Mouse (Mus musculus): ENCODE measurements around the gene Zfp605. TPM values are rescaled to one million over a fixed set of nuclear protein-coding genes. Genes with fewer than 3 reads are reported as not detected.
"Not testable (repeated sequence)": the region's sequence is repeated elsewhere in the genome, so short reads cannot be mapped to it uniquely, and the experiment has no call there.

Gene Zfp605
- polyA plus RNA-seq, 1 experiment from 2014 or later = 3.5 TPM

- H3K9ac ChIP-seq (ENCODE audit: low read length) = peak overlapping the region; percentile 84
- ATAC-seq (replicated peaks; ENCODE audit: low FRiP score, low TSS enrichment, low read depth) (no peak), DNase-seq (ENCODE audit: low spot score) (no peak)
- no peak overlapping the region for H3K27ac ChIP-seq (ENCODE audit: low read depth)
- H3K36me3 ChIP-seq (ENCODE audit: control insufficient read depth, insufficient read depth, low read length) = peaks cover 37% of the 10 kb centered on the region
- H3K27me3 ChIP-seq (replicated peaks; ENCODE audit: control insufficient read depth, insufficient read depth, low read length) = no peaks in the 10 kb centered on the region; the same call in 1 of the 2 replicates
- H3K9me3 ChIP-seq (ENCODE audit: control insufficient read depth, low read length) = no peaks in the 10 kb centered on the region
- peak overlapping the region; percentile 79 for H3K4me3 ChIP-seq (ENCODE audit: low read depth, low read length)
- peak overlapping the region; percentile 57 for H3K4me2 ChIP-seq (ENCODE audit: low read length)
- H3K4me1 ChIP-seq (replicated peaks; ENCODE audit: control insufficient read depth, insufficient read depth, low read length) = peaks cover 16% of the 10 kb centered on the region
- WGBS = 95% methylated on average over 26 of the region's 26 CpGs
Observed at GRCm38 (mm10) chr5:110106140-110106871, 3.6 kb upstream of the Zfp605 start.

DNA sequence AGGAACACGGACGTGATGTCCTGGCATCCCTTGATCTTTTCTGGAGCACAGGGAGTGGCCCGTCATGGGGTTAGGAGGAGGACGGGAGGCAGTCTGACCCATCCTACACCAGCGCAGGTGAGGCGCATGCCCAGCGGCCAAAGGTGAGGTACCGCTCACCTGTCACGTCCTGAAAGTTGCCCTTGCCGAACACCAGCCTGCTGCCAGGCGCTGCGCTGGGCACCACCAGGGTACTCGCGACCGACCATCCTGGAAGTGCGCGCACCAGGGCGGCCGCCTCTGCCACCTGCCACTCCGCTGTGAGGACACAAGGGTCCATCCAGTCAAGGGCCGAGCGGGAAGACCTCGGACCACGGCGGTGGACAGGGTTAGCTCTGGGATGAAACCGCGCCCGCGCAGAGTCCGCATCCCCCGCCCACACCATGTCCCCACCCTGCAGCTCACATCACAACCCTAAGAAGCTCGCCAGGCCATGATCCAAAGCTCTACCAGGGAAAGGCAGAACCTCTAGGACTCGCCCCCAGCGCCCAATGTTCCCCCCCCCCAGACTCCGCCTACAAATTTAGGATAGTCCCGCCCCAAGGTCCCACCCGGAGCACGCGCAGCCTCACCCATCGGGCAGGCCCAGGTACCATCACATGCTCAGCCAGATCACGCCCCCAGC lies 2.9 kb upstream of the Zfp605 start:
- Histone ChIP-seq H3K4me3 (ENCODE audit: low read depth, low read length) (peak overlapping the region; percentile 79), H3K9me3 (ENCODE audit: control insufficient read depth, low read length) (no peaks in the 10 kb centered on the region), H3K27me3 (replicated peaks; ENCODE audit: control insufficient read depth, insufficient read depth, low read length) (no peaks in the 10 kb centered on the region), H3K36me3 (ENCODE audit: control insufficient read depth, insufficient read depth, low read length) (peaks cover 37% of the 10 kb centered on the region), H3K9ac (ENCODE audit: low read length) (peak overlapping the region; percentile 84), H3K27ac (ENCODE audit: low read depth) (peak overlapping the region; percentile 98), H3K4me2 (ENCODE audit: low read length) (peak overlapping the region; percentile 57), H3K4me1 (replicated peaks; ENCODE audit: control insufficient read depth, insufficient read depth, low read length) (peaks cover 11% of the 10 kb centered on the region)
- 13% methylated on average over 41 of the region's 41 CpGs for WGBS
- ATAC-seq (replicated peaks; ENCODE audit: low FRiP score, low TSS enrichment, low read depth) (no peak; the same call in 1 of the 2 replicates), DNase-seq (ENCODE audit: low spot score) (peak; percentile 74)

GRCm38 (mm10) chr5:110107581-110108304 lies 2.1 kb upstream of the Zfp605 start, which contains the start of gene Gtpbp6:
Gtpbp6 (minus strand) TSS chr5:110108197.
- under 1% methylated on average over 69 of the region's 71 CpGs for WGBS
- Histone ChIP-seq H3K36me3 (ENCODE audit: control insufficient read depth, insufficient read depth, low read length) (peaks cover 41% of the 10 kb centered on the region), H3K9ac (ENCODE audit: low read length) (peak within 1 kb of the TSS; percentile 84), H3K27ac (ENCODE audit: low read depth) (peak within 1 kb of the TSS; percentile 98), H3K9me3 (ENCODE audit: control insufficient read depth, low read length) (no peaks in the 10 kb centered on the region), H3K4me3 (ENCODE audit: low read depth, low read length) (peak within 1 kb of the TSS; percentile 79), H3K4me2 (ENCODE audit: low read length) (peak within 1 kb of the TSS; percentile 57), H3K4me1 (replicated peaks; ENCODE audit: control insufficient read depth, insufficient read depth, low read length) (peaks cover 11% of the 10 kb centered on the region), H3K27me3 (replicated peaks; ENCODE audit: control insufficient read depth, insufficient read depth, low read length) (no peaks in the 10 kb centered on the region)
- DNase-seq (ENCODE audit: low spot score) (peak; percentile 96), ATAC-seq (replicated peaks; ENCODE audit: low FRiP score, low TSS enrichment, low read depth) (peak; percentile 92)

- H3K9me3 ChIP-seq (ENCODE audit: control insufficient read depth, low read length) = no peaks in the 10 kb centered on the region
- no peak overlapping the region for H3K9ac ChIP-seq (ENCODE audit: low read length)
- DNase-seq (ENCODE audit: low spot score) = no peak
- H3K4me1 ChIP-seq (replicated peaks; ENCODE audit: control insufficient read depth, insufficient read depth, low read length) = peaks cover 11% of the 10 kb centered on the region
- ATAC-seq (replicated peaks; ENCODE audit: low FRiP score, low TSS enrichment, low read depth) = no peak
- peaks cover 41% of the 10 kb centered on the region for H3K36me3 ChIP-seq (ENCODE audit: control insufficient read depth, insufficient read depth, low read length)
- peak overlapping the region; percentile 98; the same call in 1 of the 2 replicates for H3K27ac ChIP-seq (ENCODE audit: low read depth)
- no peaks in the 10 kb centered on the region for H3K27me3 ChIP-seq (replicated peaks; ENCODE audit: control insufficient read depth, insufficient read depth, low read length)
- H3K4me3 ChIP-seq (ENCODE audit: low read depth, low read length) = peak overlapping the region; percentile 79
- H3K4me2 ChIP-seq (ENCODE audit: low read length) = peak overlapping the region; percentile 57
- under 1% methylated on average over 7 of the region's 7 CpGs for WGBS
Observed at GRCm38 (mm10) chr5:110108305-110108628, 1.6 kb upstream of the Zfp605 start.

GRCm38 (mm10) chr5:110122380-110122779 lies 12.5 kb downstream of the Zfp605 start:
- not testable (repeated sequence) for H3K27ac ChIP-seq (ENCODE audit: low read depth); H3K4me1 ChIP-seq (replicated peaks; ENCODE audit: control insufficient read depth, insufficient read depth, low read length); H3K9ac ChIP-seq (ENCODE audit: low read length); ATAC-seq (replicated peaks; ENCODE audit: low FRiP score, low TSS enrichment, low read depth); H3K27me3 ChIP-seq (replicated peaks; ENCODE audit: control insufficient read depth, insufficient read depth, low read length); H3K4me2 ChIP-seq (ENCODE audit: low read length); DNase-seq (ENCODE audit: low spot score); H3K9me3 ChIP-seq (ENCODE audit: control insufficient read depth, low read length); H3K4me3 ChIP-seq (ENCODE audit: low read depth, low read length)
- 84% methylated on average over 3 of the region's 3 CpGs for WGBS
- H3K36me3 ChIP-seq (ENCODE audit: control insufficient read depth, insufficient read depth, low read length) = peaks cover 31% of the 10 kb centered on the region

- peak within 1 kb of the TSS; percentile 38; the same call in 1 of the 2 replicates for H3K27ac ChIP-seq (ENCODE audit: low read depth)
- peaks cover 13% of the 10 kb centered on the region for H3K36me3 ChIP-seq (ENCODE audit: control insufficient read depth, insufficient read depth, low read length)
- DNase-seq (ENCODE audit: low spot score) = peak; percentile 98
- H3K9me3 ChIP-seq (ENCODE audit: control insufficient read depth, low read length) = 0 out of 2 replicates have a peak, but pooled peaks cover 9% of the 10 kb centered on the region
- H3K4me1 ChIP-seq (replicated peaks; ENCODE audit: control insufficient read depth, insufficient read depth, low read length) = no peaks in the 10 kb centered on the region
- WGBS = 4% methylated on average over 46 of the region's 46 CpGs
- peak within 1 kb of the TSS; percentile 77 for H3K4me2 ChIP-seq (ENCODE audit: low read length)
- peak within 1 kb of the TSS; percentile 80 for H3K4me3 ChIP-seq (ENCODE audit: low read depth, low read length)
- peak within 1 kb of the TSS; percentile 74 for H3K9ac ChIP-seq (ENCODE audit: low read length)
- peak; percentile 99 for ATAC-seq (replicated peaks; ENCODE audit: low FRiP score, low TSS enrichment, low read depth)
- H3K27me3 ChIP-seq (replicated peaks; ENCODE audit: control insufficient read depth, insufficient read depth, low read length) = no peaks in the 10 kb centered on the region
Observed at GRCm38 (mm10) chr5:110135293-110136086, 25.6 kb downstream of the Zfp605 start, which contains the start of gene Chfr. Chfr (plus strand) TSS chr5:110135842.

DNA sequence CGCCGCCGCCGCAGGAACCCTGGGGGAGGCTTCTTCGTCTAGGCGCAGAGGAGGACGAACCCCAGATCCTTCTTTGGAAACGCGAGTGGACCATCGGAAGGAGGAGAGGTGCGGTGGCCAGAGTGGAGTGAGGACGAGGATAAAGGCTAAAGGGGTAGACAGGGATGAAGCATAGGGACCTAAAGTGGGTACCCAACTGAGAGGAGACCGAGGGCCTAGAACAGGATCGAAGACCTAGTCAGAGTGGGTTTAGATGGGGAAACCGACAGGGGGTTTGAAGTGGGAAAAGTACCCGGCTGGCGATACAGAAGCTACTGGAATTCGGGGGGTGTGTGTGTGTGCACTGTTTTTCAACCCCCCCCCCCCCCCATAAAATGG lies 26.2 kb downstream of the Zfp605 start:
- peak; percentile 42 for ATAC-seq (replicated peaks; ENCODE audit: low FRiP score, low TSS enrichment, low read depth)

GRCm38 (mm10) chr5:110137816-110138215 lies 27.9 kb downstream of the Zfp605 start:
- no peak overlapping the region for H3K4me3 ChIP-seq (ENCODE audit: low read depth, low read length)
- DNase-seq (ENCODE audit: low spot score) (no peak), ATAC-seq (replicated peaks; ENCODE audit: low FRiP score, low TSS enrichment, low read depth) (no peak)
- no peak overlapping the region for H3K9ac ChIP-seq (ENCODE audit: low read length)
- no peak overlapping the region for H3K4me2 ChIP-seq (ENCODE audit: low read length)
- H3K27me3 ChIP-seq (replicated peaks; ENCODE audit: control insufficient read depth, insufficient read depth, low read length) = no peaks in the 10 kb centered on the region
- H3K27ac ChIP-seq (ENCODE audit: low read depth) = no peak overlapping the region
- H3K4me1 ChIP-seq (replicated peaks; ENCODE audit: control insufficient read depth, insufficient read depth, low read length) = no peaks in the 10 kb centered on the region
- WGBS = 94% methylated on average over 3 of the region's 3 CpGs
- 0 out of 2 replicates have a peak, but pooled peaks cover 6% of the 10 kb centered on the region for H3K9me3 ChIP-seq (ENCODE audit: control insufficient read depth, low read length)
- peaks cover 23% of the 10 kb centered on the region for H3K36me3 ChIP-seq (ENCODE audit: control insufficient read depth, insufficient read depth, low read length)

More for the DNA sequence above, 26.2 kb downstream of the Zfp605 start:
- Histone ChIP-seq H3K27ac (ENCODE audit: low read depth) (peak overlapping the region; percentile 38; the same call in 1 of the 2 replicates), H3K4me1 (replicated peaks; ENCODE audit: control insufficient read depth, insufficient read depth, low read length) (no peaks in the 10 kb centered on the region), H3K27me3 (replicated peaks; ENCODE audit: control insufficient read depth, insufficient read depth, low read length) (no peaks in the 10 kb centered on the region), H3K9me3 (ENCODE audit: control insufficient read depth, low read length) (0 out of 2 replicates have a peak, but pooled peaks cover 6% of the 10 kb centered on the region), H3K4me2 (ENCODE audit: low read length) (peak overlapping the region; percentile 77), H3K36me3 (ENCODE audit: control insufficient read depth, insufficient read depth, low read length) (peaks cover 17% of the 10 kb centered on the region), H3K9ac (ENCODE audit: low read length) (peak overlapping the region; percentile 74), H3K4me3 (ENCODE audit: low read depth, low read length) (peak overlapping the region; percentile 80)
- no peak for DNase-seq (ENCODE audit: low spot score)
- 6% methylated on average over 18 of the region's 18 CpGs for WGBS

Measured in intestine, embryonic 14.5 days (tissue).